Mouse (Mus musculus): ENCODE data around the gene 4930452B06Rik.

4930452B06Rik gene

GRCm38 (mm10) chr14:8449299-8449698, 216.7 kb downstream of the 4930452B06Rik start:
- no peak for DNase-seq

GRCm38 (mm10) chr14:8447352-8447751, 218.7 kb downstream of the 4930452B06Rik start:
- DNase-seq, result no peak

GRCm38 (mm10) chr14:8444363-8444762, 221.7 kb downstream of the 4930452B06Rik start:
- no peak for DNase-seq

- DNase-seq, result no peak
Measured at GRCm38 (mm10) chr14:8442691-8443090, 223.3 kb downstream of the 4930452B06Rik start.

GRCm38 (mm10) chr14:8441623-8442022, 224.4 kb downstream of the 4930452B06Rik start:
- no peak for DNase-seq

GRCm38 (mm10) chr14:8430611-8431230, 235.3 kb downstream of the 4930452B06Rik start:
- DNase-seq, result no peak

GRCm38 (mm10) chr14:8429767-8430166, 236.3 kb downstream of the 4930452B06Rik start:
- DNase-seq, result no peak

- no peak for DNase-seq
Measured at GRCm38 (mm10) chr14:8422833-8423232, 243.2 kb downstream of the 4930452B06Rik start.

GRCm38 (mm10) chr14:8421199-8421787, 244.7 kb downstream of the 4930452B06Rik start:
- no peak for DNase-seq

GRCm38 (mm10) chr14:8418610-8419009, 247.4 kb downstream of the 4930452B06Rik start:
- no peak for DNase-seq

GRCm38 (mm10) chr14:8405946-8406345, 260.1 kb downstream of the 4930452B06Rik start:
- DNase-seq, result no peak

- no peak for DNase-seq
Measured at GRCm38 (mm10) chr14:8403310-8403709, 262.7 kb downstream of the 4930452B06Rik start.

GRCm38 (mm10) chr14:8398507-8398906, 267.5 kb downstream of the 4930452B06Rik start:
- no peak for DNase-seq

- DNase-seq, result no peak
Measured at GRCm38 (mm10) chr14:8395690-8396287, 270.3 kb downstream of the 4930452B06Rik start.

- no peak for DNase-seq
Measured at GRCm38 (mm10) chr14:8392181-8392825, 273.7 kb downstream of the 4930452B06Rik start.

Measured in cerebellum, adult 11-12 months (tissue).